In the genomic region with DNA sequence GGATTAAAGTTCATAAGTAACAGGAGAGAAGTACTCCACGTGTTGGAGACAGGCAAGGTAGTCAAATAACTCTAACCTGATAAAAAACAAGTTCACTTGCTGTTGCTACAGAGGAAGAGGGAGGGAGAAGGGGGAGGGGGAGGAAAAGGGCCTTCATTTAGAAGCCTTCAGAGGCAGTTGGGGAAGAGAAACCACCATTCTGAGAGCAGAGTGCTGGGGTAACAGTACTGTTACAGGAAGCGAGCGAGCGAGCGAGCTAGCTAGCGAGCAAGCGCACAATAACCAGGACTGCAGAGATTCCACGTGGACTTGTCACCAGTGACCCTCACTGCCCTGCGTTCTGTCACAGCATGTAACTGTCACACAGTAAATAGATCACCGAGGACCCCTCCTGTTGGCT, we compare ENCODE assay signal across 11 mouse cellular contexts. TPM values are rescaled to one million over a fixed set of nuclear protein-coding genes. Genes with fewer than 3 reads are reported as not detected.
DNase-seq lines count a peak whose midpoint lies in the region; ATAC-seq and TF ChIP-seq lines count a peak whose summit lies in the region.
"Had no signal": no experiment of that assay in that cellular context is flagged by ENCODE, and none has a peak within 500 bp of the region (broad histone marks: within the 10 kb centered on the region; RNA-seq: fewer than 3 reads in every experiment).

No protein-coding gene starts in this region.

- peak overlapping the region; percentile 4; the same call in 1 of the 2 replicates for H3K4me2 ChIP-seq in forebrain, embryonic 13.5 days
- H3K4me2 ChIP-seq in forebrain, embryonic 14.5 days (ENCODE audit: low read length) = no peak overlapping the region
- no peak overlapping the region for H3K4me2 ChIP-seq in midbrain, postnatal 0 days (ENCODE audit: low read depth, low read length, poor library complexity, severe bottlenecking)

- no peaks in the 10 kb centered on the region for H3K27me3 ChIP-seq in forebrain, embryonic 13.5 days
- H3K27me3 ChIP-seq in forebrain, embryonic 14.5 days (replicated peaks; ENCODE audit: control insufficient read depth, insufficient read depth, low read length) = no peaks in the 10 kb centered on the region
- H3K27me3 ChIP-seq in testis, adult 2 months (ENCODE audit: control insufficient read depth, insufficient read depth, low read length) = no peaks in the 10 kb centered on the region
- no peaks in the 10 kb centered on the region for H3K27me3 ChIP-seq in midbrain, postnatal 0 days (ENCODE audit: insufficient read depth, low read length)

- H3K4me1 ChIP-seq in forebrain, embryonic 13.5 days = peaks cover 25% of the 10 kb centered on the region
- peaks cover 6% of the 10 kb centered on the region for H3K4me1 ChIP-seq in forebrain, embryonic 14.5 days (ENCODE audit: control insufficient read depth, insufficient read depth, low read length)
- H3K4me1 ChIP-seq in testis, adult 2 months (ENCODE audit: control insufficient read depth, insufficient read depth, low read length) = no peaks in the 10 kb centered on the region
- no peaks in the 10 kb centered on the region for H3K4me1 ChIP-seq in midbrain, postnatal 0 days (ENCODE audit: insufficient read depth, low read length)

- TF ChIP-seq POLR2A in testis, adult 2 months (IDR thresholded peaks at IDR 0.05; ENCODE audit: control insufficient read depth, low read depth, low read length) = no peak

- DNase-seq in forebrain, embryonic 14.5 days (ENCODE audit: low spot score) = no peak
- DNase-seq in testis, postnatal 14 days (ENCODE audit: low spot score) = no peak
- peak; percentile 8 for DNase-seq in midbrain, postnatal 0 days (ENCODE audit: low spot score)
- DNase-seq in cerebellum, adult 9-11 months = no peak
- no peak for DNase-seq in ovary, adult 18-20 months (ENCODE audit: low spot score)
- no peak for DNase-seq in right cerebral cortex, postnatal 25 days
- DNase-seq: cerebellum, adult 11 months had no signal

- H3K27ac ChIP-seq in forebrain, embryonic 13.5 days = no peak overlapping the region
- no peak overlapping the region for H3K27ac ChIP-seq in forebrain, embryonic 14.5 days (ENCODE audit: low read depth, low read length)
- peak overlapping the region; percentile 46 for H3K27ac ChIP-seq in testis, adult 2 months (ENCODE audit: control insufficient read depth, insufficient read depth, low read depth, low read length)
- no peak overlapping the region for H3K27ac ChIP-seq in midbrain, postnatal 0 days (ENCODE audit: low read depth, low read length)
- H3K27ac ChIP-seq: kidney, postnatal 0 days had no signal

- 0 out of 2 replicates have a peak overlapping the region, but pooled peaks have one; percentile 5 for H3K9ac ChIP-seq in forebrain, embryonic 13.5 days
- H3K9ac ChIP-seq in forebrain, embryonic 14.5 days (ENCODE audit: low read length) = no peak overlapping the region
- no peak overlapping the region for H3K9ac ChIP-seq in midbrain, postnatal 0 days (replicated peaks; ENCODE audit: low read length, poor library complexity, severe bottlenecking)

- ATAC-seq in forebrain, embryonic 13.5 days = no peak
- no peak for ATAC-seq in forebrain, embryonic 14.5 days
- no peak for ATAC-seq in midbrain, postnatal 0 days (ENCODE audit: low FRiP score)

- no peaks in the 10 kb centered on the region for H3K9me3 ChIP-seq in forebrain, embryonic 13.5 days (replicated peaks)
- H3K9me3 ChIP-seq in forebrain, embryonic 14.5 days (replicated peaks; ENCODE audit: control insufficient read depth, low read length) = no peaks in the 10 kb centered on the region
- H3K9me3 ChIP-seq in midbrain, postnatal 0 days (ENCODE audit: low read length) = no peaks in the 10 kb centered on the region

- no peaks in the 10 kb centered on the region for H3K36me3 ChIP-seq in forebrain, embryonic 13.5 days (ENCODE audit: poor library complexity, severe bottlenecking)
- H3K36me3 ChIP-seq in forebrain, embryonic 14.5 days (ENCODE audit: control insufficient read depth, insufficient read depth, low read length) = no peaks in the 10 kb centered on the region
- no peaks in the 10 kb centered on the region; the same call in none of the 2 replicates for H3K36me3 ChIP-seq in testis, adult 2 months (ENCODE audit: control insufficient read depth, insufficient read depth, low read length)
- peaks cover 2% of the 10 kb centered on the region; the same call in 1 of the 2 replicates for H3K36me3 ChIP-seq in midbrain, postnatal 0 days (ENCODE audit: insufficient read depth, low read length)

- WGBS in forebrain, embryonic 13.5 days = 39% methylated on average over 10 of the region's 10 CpGs
- WGBS in forebrain, embryonic 14.5 days = 33% methylated on average over 10 of the region's 10 CpGs
- 45% methylated on average over 10 of the region's 10 CpGs for WGBS in midbrain, postnatal 0 days

- TF ChIP-seq CTCF in testis, adult 2 months (IDR thresholded peaks at IDR 0.05; ENCODE audit: control insufficient read depth, insufficient read depth, insufficient replicate concordance, low read depth, low read length) = no peak
- TF ChIP-seq CTCF in midbrain, postnatal 0 days (IDR thresholded peaks at IDR 0.05) = no peak

- H3K4me3 ChIP-seq in forebrain, embryonic 13.5 days = no peak overlapping the region
- H3K4me3 ChIP-seq in forebrain, embryonic 14.5 days (ENCODE audit: low read depth, low read length) = no peak overlapping the region
- peak overlapping the region; percentile 55 for H3K4me3 ChIP-seq in testis, adult 2 months (ENCODE audit: control insufficient read depth, low read depth, low read length)
- H3K4me3 ChIP-seq in midbrain, postnatal 0 days (ENCODE audit: low read depth, low read length) = no peak overlapping the region

RNA-seq across cellular contexts. Expression of a gene that starts 27.6 kb away (rescaled TPM):
- 2.7 and 3.3 TPM in 2 replicates for polyA plus RNA-seq in forebrain, embryonic 13.5 days (2015; fragmentation: Nextera tagmentation; extraction: Ambion mirVana)
- polyA plus RNA-seq in forebrain, embryonic 14.5 days (2014; fragmentation: Nextera tagmentation; extraction: Ambion mirVana) = 4.6 and 6.8 TPM in 2 replicates
- polyA plus RNA-seq in testis, adult 2 months (2012; rRNA removed) = 50.1 and 64.9 TPM in 2 replicates
- total RNA-seq in midbrain, postnatal 0 days (2014; rRNA removed) = 13.7 and 21.2 TPM in 2 replicates
- 12.0 and 14.2 TPM in 2 replicates for polyA plus RNA-seq in midbrain, postnatal 0 days (2015; fragmentation: Nextera tagmentation; extraction: Ambion mirVana)
- polyA plus RNA-seq: C2C12 had no signal

RNA-seq across cellular contexts. Expression of a gene that starts 59.8 kb away (rescaled TPM):
- polyA plus RNA-seq in forebrain, embryonic 13.5 days (2015; fragmentation: Nextera tagmentation; extraction: Ambion mirVana) = 85.0 and 88.2 TPM in 2 replicates
- 70.2 and 77.0 TPM in 2 replicates for polyA plus RNA-seq in forebrain, embryonic 14.5 days (2014; fragmentation: Nextera tagmentation; extraction: Ambion mirVana)
- polyA plus RNA-seq in testis, adult 2 months (2012; rRNA removed) = 52.2 and 56.7 TPM in 2 replicates
- total RNA-seq in midbrain, postnatal 0 days (2014; rRNA removed) = 145 and 210 TPM in 2 replicates
- 55.9 and 78.2 TPM in 2 replicates for polyA plus RNA-seq in midbrain, postnatal 0 days (2015; fragmentation: Nextera tagmentation; extraction: Ambion mirVana)
